Mouse (Mus musculus) forebrain, embryonic 10.5 days (tissue): ENCODE data around the gene Ccnf. TPM values are rescaled to one million over a fixed set of nuclear protein-coding genes. Genes with fewer than 3 reads are reported as not detected.

Experiments
- DNase-seq: peaks from one replicate; pipeline ENCODE4 v3.0.0-alpha.2; 2017; ENCODE audit warnings: low spot score; ENCODE audit errors: extremely low spot score
- H3K27ac ChIP-seq: fragments of 300-500 bp; sonication (generic); 2 replicates; pipeline ENCODE4 v1.5.1; 2016; ENCODE audit warnings: mild to moderate bottlenecking
- H3K27me3 ChIP-seq: fragments of 300-500 bp; sonication (generic); 2 replicates; pipeline ENCODE4 v1.6.1; 2016; ENCODE audit warnings: mild to moderate bottlenecking; ENCODE audit not compliant: poor library complexity, severe bottlenecking
- H3K36me3 ChIP-seq: fragments of 300-500 bp; sonication (generic); replicated peaks from 2 replicates; pipeline ENCODE4 v1.6.1; 2016; ENCODE audit warnings: mild to moderate bottlenecking, moderate library complexity
- H3K4me1 ChIP-seq: fragments of 300-500 bp; sonication (generic); 2 replicates; pipeline ENCODE4 v1.6.1; 2016
- H3K4me3 ChIP-seq: fragments of 300-500 bp; sonication (generic); 2 replicates; pipeline ENCODE4 v1.5.1; 2016; ENCODE audit warnings: mild to moderate bottlenecking, moderate library complexity
- H3K9me3 ChIP-seq: fragments of 300-500 bp; sonication (generic); 2 replicates; pipeline ENCODE4 v1.6.1; 2016; ENCODE audit warnings: mild to moderate bottlenecking, moderate library complexity
- WGBS: fragments of 180-500 bp; shearing (Covaris S2); methylation state at CpG from one replicate; pipeline ENCODE4 v1.1.7; 2016; 5-methylcytosine and 5-hydroxymethylcytosine counted together
- polyA plus RNA-seq: library from polyadenylated mRNA; unstranded; fragments of >200 nt; fragmentation: Nextera tagmentation; extraction: Ambion mirVana; gene quantifications from 2 replicates; pipeline ENCODE4 v1.2.1, GENCODE M21; 2016

The Ccnf gene
- polyA plus RNA-seq, 1 experiment from 2014 or later: 128 TPM

DNA sequence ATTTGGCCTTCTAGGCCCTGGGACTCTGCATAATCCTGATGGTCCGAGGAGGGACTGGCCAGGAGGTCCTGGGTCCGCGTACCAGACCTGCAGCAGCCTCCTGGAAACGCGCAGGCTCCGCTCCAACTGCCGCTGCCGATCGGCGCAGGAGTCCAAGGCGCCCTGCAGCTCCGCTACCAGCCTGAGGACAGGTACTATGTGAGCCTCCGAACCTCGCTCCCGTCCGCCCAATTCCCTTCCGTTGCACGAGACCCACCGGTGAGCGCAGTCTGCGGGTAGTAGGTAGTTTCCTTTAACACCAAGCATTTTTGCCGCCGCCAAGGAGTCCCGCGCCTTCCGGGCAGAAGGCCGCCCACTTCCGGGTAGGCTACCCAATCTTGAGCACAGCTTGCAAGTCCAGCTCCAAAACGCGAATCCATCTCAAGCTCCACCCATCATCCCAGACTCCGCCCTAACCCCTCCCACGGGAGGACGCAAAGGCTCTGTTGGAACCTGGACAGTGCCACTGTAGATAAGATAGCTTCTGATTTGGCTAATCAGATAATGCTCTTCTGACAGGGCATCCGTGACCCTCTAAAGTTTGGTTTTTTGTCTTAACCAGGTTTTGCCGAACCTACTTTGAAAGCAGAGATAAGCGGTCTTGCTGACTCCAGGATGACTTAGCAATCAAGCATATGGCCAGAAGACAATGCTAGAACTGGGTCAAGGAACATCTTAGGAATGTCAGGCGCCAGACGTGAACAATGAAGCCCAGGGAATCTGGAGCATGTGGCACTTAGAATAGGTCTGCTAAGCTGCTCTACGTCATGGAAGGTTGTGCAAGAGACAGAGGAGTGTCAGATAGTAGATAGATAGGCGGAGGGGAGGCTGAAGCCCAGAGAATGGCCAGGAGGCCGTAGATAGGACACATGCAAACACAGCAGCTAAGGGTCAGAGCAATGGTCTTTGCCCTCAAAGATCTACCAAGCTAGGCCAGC lies 30.6 kb downstream of the Ccnf start, which contains the start of gene Tedc2:
TSS of gene Tedc2 (minus strand) at position 417 of the 977 bp plus-strand sequence.
- Histone ChIP-seq H3K27ac (peak within 1 kb of the TSS; percentile 90), H3K36me3 (peaks cover 77% of the 10 kb centered on the region), H3K27me3 (no peaks in the 10 kb centered on the region), H3K4me1 (peaks cover 24% of the 10 kb centered on the region), H3K9me3 (no peaks in the 10 kb centered on the region), H3K4me3 (peak within 1 kb of the TSS; percentile 82)
- peak; percentile 93 for DNase-seq
- WGBS: 6% methylated on average over 41 of the region's 41 CpGs

- WGBS: 69% methylated on average over 4 of the region's 4 CpGs
- Histone ChIP-seq H3K27me3 (no peaks in the 10 kb centered on the region), H3K27ac (no peak overlapping the region), H3K9me3 (no peaks in the 10 kb centered on the region), H3K36me3 (peaks cover 57% of the 10 kb centered on the region), H3K4me3 (no peak overlapping the region), H3K4me1 (peaks cover 33% of the 10 kb centered on the region)
- peak; percentile 22 for DNase-seq
These were observed 34.4 kb downstream of the Ccnf start for GRCm38 (mm10) chr17:24216836-24217235.

DNA sequence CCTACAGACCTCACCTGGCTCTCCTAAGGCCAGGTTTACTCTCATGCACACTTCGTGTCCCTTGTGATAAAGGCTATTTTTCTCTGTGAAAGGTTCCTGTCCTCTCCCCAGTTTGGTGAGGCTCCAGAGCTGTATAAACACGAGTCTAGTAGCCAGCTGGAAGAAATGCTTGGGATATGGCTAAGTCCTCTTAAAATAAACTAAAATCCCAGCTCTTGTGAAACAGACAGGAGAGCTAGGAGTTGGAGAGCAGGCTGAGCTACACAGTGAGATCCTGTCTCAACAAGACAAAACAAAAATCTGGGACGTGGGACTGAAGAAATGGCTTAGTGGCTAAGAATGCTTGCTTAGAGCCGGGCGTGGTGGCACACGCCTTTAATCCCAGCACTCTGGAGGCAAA lies 38.1 kb downstream of the Ccnf start:
- WGBS: 80% methylated on average over 6 of the region's 6 CpGs
- no peak overlapping the region for H3K27ac ChIP-seq
- H3K9me3 ChIP-seq: no peaks in the 10 kb centered on the region
- H3K4me3 ChIP-seq: no peak overlapping the region
- DNase-seq: no peak
- H3K4me1 ChIP-seq: peaks cover 48% of the 10 kb centered on the region
- peaks cover 34% of the 10 kb centered on the region for H3K27me3 ChIP-seq
- peaks cover 43% of the 10 kb centered on the region for H3K36me3 ChIP-seq

- H3K4me1 ChIP-seq: peaks cover 55% of the 10 kb centered on the region
- no peaks in the 10 kb centered on the region for H3K9me3 ChIP-seq
- H3K27ac ChIP-seq: peak overlapping the region; percentile 88; the same call in 1 of the 2 replicates
- DNase-seq: no peak
- H3K4me3 ChIP-seq: peak overlapping the region; percentile 66
- WGBS: 21% methylated on average over 5 of the region's 5 CpGs
- peaks cover 41% of the 10 kb centered on the region for H3K27me3 ChIP-seq
- peaks cover 37% of the 10 kb centered on the region for H3K36me3 ChIP-seq
These were observed 38.8 kb downstream of the Ccnf start for GRCm38 (mm10) chr17:24212441-24213018.

DNA sequence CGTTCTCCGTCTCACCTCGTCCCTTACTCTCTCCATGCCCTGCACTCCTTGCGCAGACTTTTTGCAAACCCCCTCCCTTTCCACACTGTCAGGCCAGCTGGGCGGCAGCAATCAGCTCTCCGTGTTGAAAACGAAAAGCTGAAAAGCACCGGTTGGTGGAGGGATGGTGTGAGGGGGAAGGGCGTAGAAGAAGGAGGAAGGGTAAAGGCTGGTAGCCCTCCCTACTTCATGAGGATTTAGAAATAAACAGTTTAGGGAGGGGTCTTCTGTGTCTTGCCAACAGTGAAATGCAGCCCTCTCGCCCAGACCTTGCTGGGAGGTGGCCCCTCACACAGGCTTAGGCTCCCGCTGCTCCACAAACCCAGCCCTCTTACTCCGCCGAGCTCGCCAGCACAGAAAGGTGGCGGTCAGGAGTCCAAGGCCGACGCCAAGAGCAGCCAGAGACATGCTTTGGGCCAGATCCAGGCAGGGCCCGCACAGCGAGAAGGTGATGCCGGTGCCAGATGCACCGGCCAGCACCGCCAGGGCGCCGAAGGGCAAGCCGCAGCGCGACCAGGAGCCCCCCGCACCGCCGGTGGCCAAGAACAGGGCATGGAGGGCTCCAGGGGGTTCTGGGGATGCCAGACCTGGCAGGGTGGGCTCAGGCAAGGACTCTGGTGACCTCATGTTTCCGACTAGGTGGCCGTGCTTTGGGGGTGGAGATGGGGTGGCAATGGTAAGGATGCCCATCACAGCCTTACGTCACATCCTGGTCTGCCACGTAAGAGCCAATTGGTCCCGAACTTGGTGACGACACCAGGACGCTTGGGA lies 39.4 kb downstream of the Ccnf start:
- peak; percentile 79 for DNase-seq
- H3K9me3 ChIP-seq: no peaks in the 10 kb centered on the region
- H3K4me1 ChIP-seq: peaks cover 60% of the 10 kb centered on the region
- 2% methylated on average over 37 of the region's 37 CpGs for WGBS
- H3K36me3 ChIP-seq: peaks cover 30% of the 10 kb centered on the region
- peak overlapping the region; percentile 88 for H3K27ac ChIP-seq
- H3K4me3 ChIP-seq: peak overlapping the region; percentile 66
- peaks cover 48% of the 10 kb centered on the region for H3K27me3 ChIP-seq

- Histone ChIP-seq H3K27ac (peak overlapping the region; percentile 88), H3K27me3 (peaks cover 59% of the 10 kb centered on the region), H3K4me1 (peaks cover 71% of the 10 kb centered on the region), H3K36me3 (peaks cover 17% of the 10 kb centered on the region), H3K4me3 (peak overlapping the region; percentile 66), H3K9me3 (no peaks in the 10 kb centered on the region)
- 76% methylated on average over 3 of the region's 3 CpGs for WGBS
- DNase-seq: no peak
These were observed 40.7 kb downstream of the Ccnf start for GRCm38 (mm10) chr17:24210591-24210990.

DNA sequence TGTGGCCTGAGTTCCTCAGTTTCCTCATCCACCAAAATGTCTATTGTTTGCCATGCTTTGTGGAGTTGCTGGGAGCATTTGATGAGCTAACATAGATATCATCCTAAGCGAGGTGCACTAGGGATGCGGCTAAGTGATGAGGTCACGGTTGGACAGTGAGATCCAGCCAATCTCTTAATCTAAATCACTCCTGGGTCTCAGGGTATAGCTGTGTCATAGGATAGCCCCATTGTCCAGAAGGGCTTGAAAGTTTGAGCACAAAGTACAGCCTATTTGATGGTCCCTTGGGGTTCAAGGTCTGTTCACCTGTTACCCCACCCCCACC lies 41.4 kb downstream of the Ccnf start:
- Histone ChIP-seq H3K36me3 (peaks cover 10% of the 10 kb centered on the region), H3K4me1 (peaks cover 78% of the 10 kb centered on the region), H3K27ac (peak overlapping the region; percentile 90), H3K4me3 (peak overlapping the region; percentile 67), H3K9me3 (no peaks in the 10 kb centered on the region), H3K27me3 (peaks cover 59% of the 10 kb centered on the region)
- no peak for DNase-seq
- 75% methylated on average over 3 of the region's 3 CpGs for WGBS

GRCm38 (mm10) chr17:24209043-24209915 lies 42.0 kb downstream of the Ccnf start, which contains the start of gene Ntn3:
TSS of gene Ntn3 (minus strand) at chr17:24209531.
- Histone ChIP-seq H3K4me3 (peak within 1 kb of the TSS; percentile 67), H3K36me3 (peaks cover 4% of the 10 kb centered on the region), H3K27ac (peak within 1 kb of the TSS; percentile 90), H3K9me3 (no peaks in the 10 kb centered on the region), H3K27me3 (peaks cover 63% of the 10 kb centered on the region), H3K4me1 (peaks cover 84% of the 10 kb centered on the region)
- peak; percentile 72 for DNase-seq
- 2% methylated on average over 42 of the region's 43 CpGs for WGBS

DNA sequence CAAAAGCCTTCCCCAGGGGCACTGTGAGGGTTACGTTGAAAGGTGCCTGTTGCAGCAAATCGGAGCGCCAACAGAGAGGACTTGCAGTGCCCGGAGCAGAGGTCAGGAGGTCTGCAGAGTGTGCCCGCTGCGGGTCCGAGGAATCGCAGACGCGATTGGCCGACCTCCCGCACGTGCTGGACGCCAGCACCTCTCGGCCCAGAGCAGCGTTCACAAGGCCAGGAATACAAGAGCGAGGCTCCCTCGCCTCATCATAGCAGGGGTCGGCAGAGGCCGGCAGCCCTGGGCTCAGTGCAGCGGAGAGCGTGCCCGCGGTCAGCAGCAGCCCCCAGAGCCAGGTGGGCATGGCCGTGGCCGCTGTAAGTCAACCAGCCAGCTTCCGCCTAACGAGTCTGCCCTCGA lies 42.6 kb downstream of the Ccnf start:
- H3K9me3 ChIP-seq: no peaks in the 10 kb centered on the region
- DNase-seq: peak; percentile 57
- 2% methylated on average over 29 of the region's 29 CpGs for WGBS
- H3K36me3 ChIP-seq: no peaks in the 10 kb centered on the region
- H3K4me3 ChIP-seq: peak overlapping the region; percentile 67
- H3K27me3 ChIP-seq: peaks cover 63% of the 10 kb centered on the region
- peak overlapping the region; percentile 90 for H3K27ac ChIP-seq
- peaks cover 88% of the 10 kb centered on the region for H3K4me1 ChIP-seq

- peaks cover 94% of the 10 kb centered on the region for H3K4me1 ChIP-seq
- DNase-seq: peak; percentile 21
These were observed 43.3 kb downstream of the Ccnf start for GRCm38 (mm10) chr17:24207768-24208640.

More at GRCm38 (mm10) chr17:24207768-24208640, 43.3 kb downstream of the Ccnf start:
- H3K9me3 ChIP-seq: no peaks in the 10 kb centered on the region
- H3K27ac ChIP-seq: peak overlapping the region; percentile 90
- 57% methylated on average over 34 of the region's 34 CpGs for WGBS
- H3K27me3 ChIP-seq: peaks cover 63% of the 10 kb centered on the region
- H3K36me3 ChIP-seq: no peaks in the 10 kb centered on the region
- peak overlapping the region; percentile 67 for H3K4me3 ChIP-seq
